ENCODE assay signal across 12 mouse cellular contexts in genomic region chr15:97376081-97376742, GRCm38 (mm10).
DNase-seq lines count a peak whose midpoint lies in the region; ATAC-seq and TF ChIP-seq lines count a peak whose summit lies in the region.
"Had no signal": no experiment of that assay in that cellular context is flagged by ENCODE, and none has a peak within 500 bp of the region (broad histone marks: within the 10 kb centered on the region; RNA-seq: fewer than 3 reads in every experiment).

No protein-coding gene starts in this region.

- H3K27me3 ChIP-seq in hindbrain, embryonic 10.5 days (ENCODE audit: insufficient read depth, poor library complexity, severe bottlenecking): peaks cover 12% of the 10 kb centered on the region
- H3K27me3 ChIP-seq in hindbrain, embryonic 11.5 days (ENCODE audit: control insufficient read depth, insufficient read depth, low read length): no peaks in the 10 kb centered on the region
- no peaks in the 10 kb centered on the region for H3K27me3 ChIP-seq in stomach, embryonic 14.5 days (ENCODE audit: control insufficient read depth, insufficient read depth, low read length)
- H3K27me3 ChIP-seq in stomach, postnatal 0 days (ENCODE audit: control insufficient read depth, insufficient read depth, low read length): no peaks in the 10 kb centered on the region
- 0 out of 2 replicates have a peak, but pooled peaks cover 2% of the 10 kb centered on the region for H3K27me3 ChIP-seq in heart, embryonic 16.5 days (ENCODE audit: control insufficient read depth, insufficient read depth, low read length)

- ATAC-seq in hindbrain, embryonic 11.5 days (ENCODE audit: low FRiP score): no peak
- ATAC-seq in stomach, embryonic 14.5 days (ENCODE audit: insufficient number of reproducible peaks, insufficient read depth, low FRiP score, low read depth): no peak
- ATAC-seq in stomach, postnatal 0 days (ENCODE audit: low FRiP score, low TSS enrichment): no peak; the same call in 1 of the 2 replicates
- ATAC-seq in heart, embryonic 16.5 days (replicated peaks; ENCODE audit: extremely low read depth, insufficient read depth, low FRiP score): no peak
- ATAC-seq: forebrain, postnatal 0 days had no signal

- H3K4me2 ChIP-seq in hindbrain, embryonic 11.5 days (replicated peaks; ENCODE audit: low read depth, low read length): no peak overlapping the region; the same call in 1 of the 2 replicates
- 0 out of 2 replicates have a peak overlapping the region, but pooled peaks have one; percentile 6 for H3K4me2 ChIP-seq in stomach, embryonic 14.5 days (replicated peaks; ENCODE audit: low read depth, low read length)
- no peak overlapping the region; the same call in 1 of the 2 replicates for H3K4me2 ChIP-seq in stomach, postnatal 0 days (replicated peaks; ENCODE audit: low read depth)
- H3K4me2 ChIP-seq in heart, embryonic 16.5 days (ENCODE audit: low read depth, low read length): peak overlapping the region; percentile 47; the same call in 1 of the 2 replicates

- no peak for DNase-seq in hindbrain, embryonic 10.5 days (ENCODE audit: low spot score)
- DNase-seq in hindbrain, embryonic 11.5 days (ENCODE audit: low spot score): no peak
- no peak for DNase-seq in stomach, postnatal 0 days (ENCODE audit: low spot score)
- DNase-seq in layer of hippocampus, postnatal 36 days: no peak
- DNase-seq in lung, postnatal 14 days: no peak
- DNase-seq in embryo, embryonic 10.5 days (ENCODE audit: low spot score): no peak
- DNase-seq: forebrain, postnatal 0 days; retina, postnatal 1 day; thymus, adult 18-20 months had no signal

- WGBS in hindbrain, embryonic 10.5 days: 32% methylated on average over 7 of the region's 7 CpGs
- 31% methylated on average over 7 of the region's 7 CpGs for WGBS in hindbrain, embryonic 11.5 days
- WGBS in stomach, embryonic 14.5 days: 39% methylated on average over 7 of the region's 7 CpGs
- 45% methylated on average over 7 of the region's 7 CpGs for WGBS in stomach, postnatal 0 days
- 52% methylated on average over 7 of the region's 7 CpGs for WGBS in heart, embryonic 16.5 days

- H3K4me3 ChIP-seq in hindbrain, embryonic 10.5 days: peak overlapping the region; percentile 28
- H3K4me3 ChIP-seq in hindbrain, embryonic 11.5 days (ENCODE audit: low read depth, low read length): no peak overlapping the region
- H3K4me3 ChIP-seq in stomach, embryonic 14.5 days (ENCODE audit: low read depth, low read length): no peak overlapping the region
- H3K4me3 ChIP-seq in stomach, postnatal 0 days (ENCODE audit: low read depth, low read length): no peak overlapping the region
- H3K4me3 ChIP-seq in heart, embryonic 16.5 days (ENCODE audit: low read length): no peak overlapping the region

- peaks cover 33% of the 10 kb centered on the region for H3K4me1 ChIP-seq in hindbrain, embryonic 10.5 days (replicated peaks)
- H3K4me1 ChIP-seq in hindbrain, embryonic 11.5 days (replicated peaks; ENCODE audit: control insufficient read depth, insufficient read depth, low read length): peaks cover 2% of the 10 kb centered on the region; the same call in 1 of the 2 replicates
- peaks cover 11% of the 10 kb centered on the region; the same call in 1 of the 2 replicates for H3K4me1 ChIP-seq in stomach, embryonic 14.5 days (ENCODE audit: control insufficient read depth, insufficient read depth, low read length)
- no peaks in the 10 kb centered on the region for H3K4me1 ChIP-seq in stomach, postnatal 0 days (replicated peaks; ENCODE audit: control insufficient read depth, insufficient read depth)
- H3K4me1 ChIP-seq in heart, embryonic 16.5 days (ENCODE audit: control insufficient read depth, insufficient read depth, low read length): peaks cover 10% of the 10 kb centered on the region

- H3K27ac ChIP-seq in hindbrain, embryonic 10.5 days: 0 out of 2 replicates have a peak overlapping the region, but pooled peaks have one; percentile 54
- no peak overlapping the region for H3K27ac ChIP-seq in hindbrain, embryonic 11.5 days (ENCODE audit: low read depth, low read length)
- no peak overlapping the region for H3K27ac ChIP-seq in stomach, embryonic 14.5 days (ENCODE audit: low read length)
- H3K27ac ChIP-seq in stomach, postnatal 0 days (replicated peaks): no peak overlapping the region
- H3K27ac ChIP-seq in heart, embryonic 16.5 days (ENCODE audit: low read length): no peak overlapping the region
- H3K27ac ChIP-seq: limb, embryonic 13.5 days had no signal

- H3K9ac ChIP-seq in hindbrain, embryonic 11.5 days (ENCODE audit: low read depth, low read length): no peak overlapping the region
- H3K9ac ChIP-seq in stomach, embryonic 14.5 days (replicated peaks; ENCODE audit: low read depth, low read length): no peak overlapping the region
- no peak overlapping the region for H3K9ac ChIP-seq in stomach, postnatal 0 days (ENCODE audit: low read length)
- H3K9ac ChIP-seq in heart, embryonic 16.5 days (ENCODE audit: low read length): no peak overlapping the region
- H3K9ac ChIP-seq: forebrain, postnatal 0 days; limb, embryonic 13.5 days had no signal

- H3K9me3 ChIP-seq in hindbrain, embryonic 10.5 days: no peaks in the 10 kb centered on the region
- no peaks in the 10 kb centered on the region for H3K9me3 ChIP-seq in hindbrain, embryonic 11.5 days (ENCODE audit: control insufficient read depth, low read length)
- no peaks in the 10 kb centered on the region for H3K9me3 ChIP-seq in stomach, embryonic 14.5 days (ENCODE audit: control insufficient read depth, low read depth, low read length)
- H3K9me3 ChIP-seq in stomach, postnatal 0 days (ENCODE audit: control insufficient read depth, low read length): no peaks in the 10 kb centered on the region
- H3K9me3 ChIP-seq in heart, embryonic 16.5 days (replicated peaks; ENCODE audit: control insufficient read depth, low read length): no peaks in the 10 kb centered on the region
- H3K9me3 ChIP-seq: limb, embryonic 13.5 days had no signal

- H3K36me3 ChIP-seq in hindbrain, embryonic 10.5 days: no peaks in the 10 kb centered on the region
- H3K36me3 ChIP-seq in hindbrain, embryonic 11.5 days (ENCODE audit: control insufficient read depth, insufficient read depth, low read length): no peaks in the 10 kb centered on the region
- H3K36me3 ChIP-seq in stomach, embryonic 14.5 days (ENCODE audit: control insufficient read depth, insufficient read depth, low read length): no peaks in the 10 kb centered on the region
- no peaks in the 10 kb centered on the region for H3K36me3 ChIP-seq in stomach, postnatal 0 days (ENCODE audit: control insufficient read depth, insufficient read depth, low read length)
- no peaks in the 10 kb centered on the region for H3K36me3 ChIP-seq in heart, embryonic 16.5 days (ENCODE audit: control insufficient read depth, insufficient read depth)
- H3K36me3 ChIP-seq: limb, embryonic 13.5 days had no signal

- no peak for TF ChIP-seq EP300 in stomach, postnatal 0 days (optimal IDR thresholded peaks at IDR 0.05)

- no peak for TF ChIP-seq CTCF in stomach, postnatal 0 days (IDR thresholded peaks at IDR 0.05; ENCODE audit: low read depth)

Comparison
In these comparisons a context has a peak if more than half of its experiments do, and no peak if none do; other contexts are left out.
1. H3K4me2 ChIP-seq: peak in stomach, embryonic 14.5 days (single experiment) and heart, embryonic 16.5 days (single experiment); none in hindbrain, embryonic 11.5 days (single experiment) and stomach, postnatal 0 days (single experiment).